Mouse (Mus musculus) hematopoietic stem cell, adult 5-6 weeks (primary cell): Measurements from ENCODE around the gene Ldlr. TPM values are rescaled to one million over a fixed set of nuclear protein-coding genes. Genes with fewer than 3 reads are reported as not detected.
"Not testable (repeated sequence)": the region's sequence is repeated elsewhere in the genome, so short reads cannot be mapped to it uniquely, and the experiment has no call there.

ENCODE experiments used
- ATAC-seq, 2 experiments: fragments of 125-278 bp in 1 of 2; replicated peaks in 1 of 2; 2 replicates each; pipeline ENCODE4 v1.8.0; 2016 to 2017; ENCODE audit warnings: inconsistent platforms in 2 of 2, mild to moderate bottlenecking in 2 of 2, moderate number of reproducible peaks in 2 of 2, low read depth in 1 of 2, moderate TSS enrichment in 1 of 2; ENCODE audit not compliant: low FRiP score in 2 of 2, poor library complexity in 2 of 2, severe bottlenecking in 2 of 2, insufficient read depth in 1 of 2, low TSS enrichment in 1 of 2
- total RNA-seq: library from RNA; stranded (forward); fragments of 172-1452, 232-1000 nt; gene quantifications from 2 replicates; pipeline ENCODE4 v1.2.3, GENCODE M21; 2017

The Ldlr gene
- total RNA-seq = 22.2 and 22.4 TPM in 2 replicates

- peak; percentile 77 to 82 for ATAC-seq
These were observed at the start of gene Ldlr for GRCm38 (mm10) chr9:21723377-21724146. Gene Ldlr (plus strand): TSS chr9:21723483.

- ATAC-seq = no peak
These were observed 45.6 kb upstream of the Ldlr start for GRCm38 (mm10) chr9:21677706-21678105.

GRCm38 (mm10) chr9:21680448-21680847 lies 42.8 kb upstream of the Ldlr start:
- ATAC-seq = no peak

- no peak for ATAC-seq
These were observed 40.5 kb upstream of the Ldlr start for GRCm38 (mm10) chr9:21682827-21683226.

- ATAC-seq = no peak
These were observed 39.4 kb upstream of the Ldlr start for GRCm38 (mm10) chr9:21683897-21684296.

- no peak for ATAC-seq
These were observed 34.7 kb upstream of the Ldlr start for GRCm38 (mm10) chr9:21688554-21688953.

- ATAC-seq = no peak
These were observed 33.3 kb upstream of the Ldlr start for GRCm38 (mm10) chr9:21690031-21690430.

GRCm38 (mm10) chr9:21691862-21692261 lies 31.4 kb upstream of the Ldlr start:
- ATAC-seq = peak in 1 of 2 experiments; percentile 51; a peak in 1 of 4 replicates

- no peak for ATAC-seq
These were observed 30.8 kb upstream of the Ldlr start for GRCm38 (mm10) chr9:21692491-21692890.

- ATAC-seq = no peak
These were observed 29.2 kb upstream of the Ldlr start for GRCm38 (mm10) chr9:21694071-21694470.

GRCm38 (mm10) chr9:21695229-21695792 lies 28.0 kb upstream of the Ldlr start:
- no peak for ATAC-seq

- no peak for ATAC-seq
These were observed 26.2 kb upstream of the Ldlr start for GRCm38 (mm10) chr9:21697121-21697520.

GRCm38 (mm10) chr9:21699280-21699679 lies 24.0 kb upstream of the Ldlr start:
- ATAC-seq = not testable (repeated sequence)

GRCm38 (mm10) chr9:21701091-21701490 lies 22.2 kb upstream of the Ldlr start:
- ATAC-seq = no peak

GRCm38 (mm10) chr9:21703494-21703893 lies 19.8 kb upstream of the Ldlr start:
- no peak for ATAC-seq

- ATAC-seq = no peak
These were observed 17.2 kb upstream of the Ldlr start for GRCm38 (mm10) chr9:21706085-21706484.

GRCm38 (mm10) chr9:21706586-21707265 lies 16.6 kb upstream of the Ldlr start:
- no peak for ATAC-seq

- ATAC-seq = no peak
These were observed 13.9 kb upstream of the Ldlr start for GRCm38 (mm10) chr9:21709340-21709739.
